Mouse (Mus musculus) lung, embryonic 16.5 days (tissue): Measurements from ENCODE around the gene Afm. TPM values are rescaled to one million over a fixed set of nuclear protein-coding genes. Genes with fewer than 3 reads are reported as not detected.

Experiments
- ATAC-seq: fragments of 200-750 bp; cut with Nextera tagmentation; 2 replicates; pipeline ENCODE4 v1.8.0; 2017; ENCODE audit warnings: low read depth, mild to moderate bottlenecking, moderate library complexity
- H3K27ac ChIP-seq: fragments of 300-500 bp; sonication (generic); 2 replicates; pipeline ENCODE4 v1.5.1; 2014; ENCODE audit warnings: mild to moderate bottlenecking, control low read depth, low read length
- H3K27me3 ChIP-seq: fragments of 300-500 bp; sonication (generic); 2 replicates; pipeline ENCODE4 v1.6.1; 2014; ENCODE audit warnings: low read depth, low read length, mixed read lengths; ENCODE audit not compliant: control insufficient read depth, insufficient read depth
- H3K36me3 ChIP-seq: fragments of 300-500 bp; sonication (generic); 2 replicates; pipeline ENCODE4 v1.6.1; 2014; ENCODE audit warnings: low read length; ENCODE audit not compliant: control insufficient read depth, insufficient read depth
- H3K4me1 ChIP-seq: fragments of 300-500 bp; sonication (generic); replicated peaks from 2 replicates; pipeline ENCODE4 v1.6.1; 2014; ENCODE audit warnings: low read length, mixed read lengths; ENCODE audit not compliant: control insufficient read depth, insufficient read depth
- H3K4me2 ChIP-seq: fragments of 300-500 bp; sonication (generic); 2 replicates; pipeline ENCODE4 v1.6.1; 2014; ENCODE audit warnings: low read depth, low read length, control low read depth
- H3K4me3 ChIP-seq: fragments of 300-500 bp; sonication (generic); 2 replicates; pipeline ENCODE4 v1.5.1; 2014; ENCODE audit warnings: mild to moderate bottlenecking, low read length, control low read depth
- H3K9ac ChIP-seq: fragments of 300-500 bp; sonication (generic); 2 replicates; pipeline ENCODE4 v1.6.1; 2014; ENCODE audit warnings: low read length, control low read depth
- H3K9me3 ChIP-seq: fragments of 300-500 bp; sonication (generic); 2 replicates; pipeline ENCODE4 v1.6.1; 2016; ENCODE audit warnings: low read length; ENCODE audit not compliant: control insufficient read depth
- WGBS: fragments of 180-500 bp; shearing (Covaris S2); extraction: QIAGEN DNeasy Blood & Tissue Kit; methylation state at CpG from one replicate; pipeline ENCODE4 v1.1.7; 2014; 5-methylcytosine and 5-hydroxymethylcytosine counted together
- polyA plus RNA-seq: library from polyadenylated mRNA; unstranded; fragments of >200 nt; fragmentation: Nextera tagmentation; extraction: Ambion mirVana; gene quantifications from 2 replicates; pipeline ENCODE4 v1.2.1, GENCODE M21; 2015

Gene Afm
- polyA plus RNA-seq, 1 experiment from 2014 or later: not detected

DNA sequence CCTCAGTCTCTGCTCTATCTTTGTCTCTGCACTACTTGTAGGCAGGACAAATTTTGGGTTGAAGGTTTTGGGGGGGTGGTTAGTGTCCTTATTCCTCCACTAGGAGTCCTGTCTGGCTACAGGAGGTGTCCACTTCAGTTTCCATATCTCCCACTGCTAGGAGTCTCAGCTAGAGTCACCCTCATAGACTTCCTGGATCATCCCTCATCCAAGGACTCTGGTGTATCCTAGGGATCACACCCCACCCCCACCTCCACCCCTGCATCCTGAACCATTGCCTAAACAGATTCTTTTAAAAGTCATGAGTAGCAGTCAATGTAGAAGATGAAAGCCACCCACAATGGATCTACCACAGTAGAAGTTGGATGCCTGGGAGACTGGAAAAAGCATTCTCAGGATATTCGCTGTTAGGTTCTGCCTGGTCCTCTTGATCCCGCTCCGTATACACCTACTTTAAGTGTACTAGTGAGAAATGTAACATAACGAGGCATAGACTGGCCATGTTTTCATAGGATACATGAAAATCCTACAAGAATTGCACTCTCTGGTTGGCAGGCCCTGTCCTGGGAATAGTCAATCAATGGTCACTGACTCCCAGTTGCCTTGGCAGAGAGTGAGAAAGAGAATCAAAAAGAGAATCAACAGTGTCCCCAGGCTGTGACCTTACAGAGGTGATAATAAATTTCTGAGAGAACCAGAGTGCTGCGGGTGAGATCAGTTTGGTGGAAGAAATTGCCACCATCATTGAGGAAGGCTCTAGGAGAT lies 8.7 kb upstream of the Afm start:
- no peak overlapping the region for H3K4me3 ChIP-seq
- no peaks in the 10 kb centered on the region for H3K9me3 ChIP-seq
- no peak overlapping the region for H3K4me2 ChIP-seq
- no peak overlapping the region for H3K9ac ChIP-seq
- no peaks in the 10 kb centered on the region for H3K36me3 ChIP-seq
- H3K4me1 ChIP-seq: no peaks in the 10 kb centered on the region
- no peak for ATAC-seq
- 84% methylated on average over 5 of the region's 5 CpGs for WGBS
- H3K27ac ChIP-seq: no peak overlapping the region
- no peaks in the 10 kb centered on the region for H3K27me3 ChIP-seq

DNA sequence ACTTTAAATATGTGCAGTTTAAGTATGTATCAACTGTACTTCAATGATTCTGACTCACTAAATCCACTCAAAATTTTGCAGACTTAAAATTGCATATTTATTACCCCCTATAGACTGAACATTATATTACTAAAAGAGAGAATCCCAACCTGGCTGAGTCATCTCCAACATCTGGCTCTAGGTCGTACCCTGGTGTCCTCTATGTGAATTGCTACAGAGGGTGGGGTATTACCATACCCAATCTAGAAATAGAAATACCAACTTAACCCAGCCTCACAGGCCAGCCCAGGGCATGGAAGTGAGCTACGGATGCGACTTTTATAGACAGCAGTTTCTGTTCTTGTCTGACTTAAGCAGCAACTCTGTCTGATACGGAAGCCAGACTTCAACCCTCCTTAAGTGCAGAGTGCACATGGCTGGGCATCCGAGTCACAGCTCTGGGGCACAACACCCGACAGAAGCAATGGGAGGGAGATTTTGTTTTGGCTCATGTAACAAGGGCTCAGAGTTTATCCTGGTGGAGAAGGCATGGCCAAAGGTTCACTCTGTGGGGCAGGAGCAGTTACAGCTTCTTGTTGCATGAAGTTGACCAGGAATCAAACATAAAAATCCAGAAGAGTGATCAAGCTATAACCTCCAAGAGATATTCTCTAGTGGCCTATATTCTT lies 6.3 kb upstream of the Afm start:
- no peaks in the 10 kb centered on the region for H3K36me3 ChIP-seq
- no peak overlapping the region for H3K27ac ChIP-seq
- ATAC-seq: no peak
- no peaks in the 10 kb centered on the region for H3K27me3 ChIP-seq
- WGBS: 75% methylated on average over 6 of the region's 6 CpGs
- H3K9me3 ChIP-seq: no peaks in the 10 kb centered on the region
- H3K4me2 ChIP-seq: no peak overlapping the region
- no peaks in the 10 kb centered on the region for H3K4me1 ChIP-seq
- H3K4me3 ChIP-seq: no peak overlapping the region
- H3K9ac ChIP-seq: no peak overlapping the region

DNA sequence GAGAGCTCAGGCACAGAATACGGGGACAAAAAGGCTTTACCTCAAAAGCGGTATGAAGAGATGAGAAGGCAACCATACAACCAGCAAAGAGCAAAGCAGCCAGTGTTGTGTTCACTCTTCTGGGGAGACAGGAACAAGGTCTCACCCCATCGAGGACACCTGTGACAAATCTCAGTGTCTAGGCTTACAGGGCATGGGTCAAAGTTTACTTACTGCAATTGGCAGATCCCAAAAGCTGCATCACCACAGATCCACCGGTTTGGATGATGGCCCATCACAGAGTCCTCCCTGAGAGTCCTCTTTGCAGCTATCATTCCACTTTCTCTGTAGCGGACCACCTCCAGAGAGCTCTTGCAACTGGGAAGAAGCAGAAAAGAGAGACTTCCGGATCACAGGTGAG lies 3.2 kb upstream of the Afm start:
- WGBS: 77% methylated on average over 6 of the region's 6 CpGs
- Histone ChIP-seq H3K9me3 (no peaks in the 10 kb centered on the region), H3K4me1 (no peaks in the 10 kb centered on the region), H3K27ac (no peak overlapping the region), H3K36me3 (no peaks in the 10 kb centered on the region), H3K4me3 (no peak overlapping the region), H3K4me2 (no peak overlapping the region), H3K27me3 (no peaks in the 10 kb centered on the region), H3K9ac (no peak overlapping the region)
- ATAC-seq: no peak

DNA sequence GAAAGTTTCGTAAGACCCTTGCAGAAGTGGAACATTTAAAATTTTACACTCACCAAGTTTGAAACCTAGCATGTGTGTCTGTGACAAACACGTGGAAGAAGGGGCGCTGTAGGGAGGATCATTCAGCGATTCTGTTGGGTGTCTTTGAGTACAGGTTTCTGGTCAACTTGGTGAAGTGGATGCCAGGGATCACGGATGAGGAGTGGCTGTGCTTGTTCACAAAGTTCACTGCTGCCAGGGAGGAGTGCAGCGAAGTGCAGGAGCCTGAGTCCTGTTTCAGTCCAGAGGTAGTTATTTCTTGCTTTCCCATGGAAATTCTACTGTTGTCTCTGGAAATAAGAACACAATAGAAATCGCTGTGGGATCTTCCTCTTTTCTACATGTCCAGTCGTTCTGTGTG lies 32.5 kb downstream of the Afm start:
- no peak for ATAC-seq
- no peak overlapping the region for H3K4me2 ChIP-seq
- H3K4me3 ChIP-seq: no peak overlapping the region
- no peak overlapping the region for H3K27ac ChIP-seq
- no peaks in the 10 kb centered on the region for H3K9me3 ChIP-seq
- H3K9ac ChIP-seq: no peak overlapping the region
- 71% methylated on average over 8 of the region's 8 CpGs for WGBS
- no peaks in the 10 kb centered on the region for H3K4me1 ChIP-seq
- H3K36me3 ChIP-seq: no peaks in the 10 kb centered on the region
- no peaks in the 10 kb centered on the region for H3K27me3 ChIP-seq

DNA sequence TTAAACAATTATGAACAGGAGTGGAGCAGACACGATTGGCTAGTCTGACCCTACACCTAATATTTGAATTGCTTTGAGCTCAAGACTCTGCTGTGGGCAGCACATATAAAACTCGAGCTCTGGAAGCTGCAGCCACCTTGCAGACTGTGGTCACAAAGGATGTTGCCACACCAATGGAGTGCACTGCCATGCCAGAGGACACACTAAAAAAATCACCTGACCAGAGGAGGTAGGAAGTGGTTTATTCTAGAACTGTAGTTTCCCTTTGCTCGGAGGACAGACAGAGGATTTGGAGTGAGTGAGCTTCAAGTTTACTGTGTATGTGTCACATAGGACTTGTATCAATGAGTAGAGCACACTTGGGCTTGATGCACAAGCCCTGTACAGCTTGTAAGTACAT lies 37.3 kb downstream of the Afm start:
- Histone ChIP-seq H3K36me3 (no peaks in the 10 kb centered on the region), H3K27me3 (no peaks in the 10 kb centered on the region), H3K9ac (no peak overlapping the region), H3K4me1 (no peaks in the 10 kb centered on the region), H3K4me2 (no peak overlapping the region), H3K9me3 (no peaks in the 10 kb centered on the region), H3K4me3 (no peak overlapping the region), H3K27ac (no peak overlapping the region)
- no peak for ATAC-seq
- 52% methylated on average over 3 of the region's 3 CpGs for WGBS

DNA sequence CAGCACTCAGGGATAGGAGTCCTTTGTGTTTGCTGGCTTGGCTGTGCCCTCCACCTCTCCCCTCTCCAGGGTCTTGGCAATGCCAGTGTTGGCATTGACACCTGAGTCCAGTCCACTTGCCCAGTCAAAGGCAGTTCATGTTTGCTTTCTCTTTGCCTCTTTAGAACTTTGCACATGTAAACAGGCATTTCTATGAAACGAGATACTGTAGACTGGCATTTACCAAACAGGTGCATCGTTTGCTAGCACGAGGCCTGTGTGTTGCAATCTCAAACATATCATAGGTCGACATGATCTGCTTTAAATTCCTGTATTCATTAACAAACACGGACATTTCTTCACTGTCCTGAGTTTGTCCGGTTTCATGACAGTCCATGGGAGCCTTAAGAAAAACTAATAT lies 42.0 kb downstream of the Afm start, which contains the start of gene 5830473C10Rik:
TSS of gene 5830473C10Rik (plus strand) at position 365 of the 400 bp plus-strand sequence.
- no peak within 1 kb of the TSS for H3K27ac ChIP-seq
- WGBS: 79% methylated on average over 6 of the region's 6 CpGs
- H3K4me2 ChIP-seq: no peak within 1 kb of the TSS
- H3K36me3 ChIP-seq: no peaks in the 10 kb centered on the region
- no peak for ATAC-seq
- H3K4me1 ChIP-seq: no peaks in the 10 kb centered on the region
- no peaks in the 10 kb centered on the region for H3K27me3 ChIP-seq
- H3K4me3 ChIP-seq: no peak within 1 kb of the TSS
- no peaks in the 10 kb centered on the region for H3K9me3 ChIP-seq
- no peak within 1 kb of the TSS for H3K9ac ChIP-seq

DNA sequence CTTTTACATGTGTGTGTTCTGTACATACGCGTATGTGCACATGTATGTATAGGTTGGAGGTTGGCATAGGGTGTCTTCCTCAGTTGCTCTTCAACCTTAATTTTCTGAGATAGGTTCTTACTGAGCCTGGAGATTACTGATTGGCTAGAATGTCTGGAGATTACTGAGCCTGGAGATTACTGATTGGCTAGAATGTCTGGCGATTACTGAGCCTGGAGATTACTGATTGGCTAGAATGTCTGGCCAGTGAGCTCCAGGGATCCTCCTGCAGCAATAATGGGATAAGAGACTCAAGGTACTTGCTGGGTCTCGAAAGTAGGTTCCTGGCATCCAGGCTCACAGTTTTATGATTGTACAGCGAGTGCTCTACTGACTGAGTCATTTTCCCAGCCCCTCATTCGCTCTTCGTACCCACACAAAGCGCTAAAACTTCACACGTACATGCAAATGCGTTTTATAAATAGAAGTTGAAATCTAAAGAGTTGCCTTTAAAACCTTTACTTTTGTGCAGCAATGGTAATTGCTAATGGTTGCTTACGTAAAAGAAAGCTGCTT lies 43.1 kb downstream of the Afm start:
- H3K27ac ChIP-seq: no peak overlapping the region
- H3K27me3 ChIP-seq: no peaks in the 10 kb centered on the region
- WGBS: 94% methylated on average over 11 of the region's 11 CpGs
- no peaks in the 10 kb centered on the region for H3K9me3 ChIP-seq
- H3K4me3 ChIP-seq: no peak overlapping the region
- H3K9ac ChIP-seq: no peak overlapping the region
- no peak overlapping the region for H3K4me2 ChIP-seq
- ATAC-seq: no peak
- H3K36me3 ChIP-seq: no peaks in the 10 kb centered on the region
- H3K4me1 ChIP-seq: no peaks in the 10 kb centered on the region

DNA sequence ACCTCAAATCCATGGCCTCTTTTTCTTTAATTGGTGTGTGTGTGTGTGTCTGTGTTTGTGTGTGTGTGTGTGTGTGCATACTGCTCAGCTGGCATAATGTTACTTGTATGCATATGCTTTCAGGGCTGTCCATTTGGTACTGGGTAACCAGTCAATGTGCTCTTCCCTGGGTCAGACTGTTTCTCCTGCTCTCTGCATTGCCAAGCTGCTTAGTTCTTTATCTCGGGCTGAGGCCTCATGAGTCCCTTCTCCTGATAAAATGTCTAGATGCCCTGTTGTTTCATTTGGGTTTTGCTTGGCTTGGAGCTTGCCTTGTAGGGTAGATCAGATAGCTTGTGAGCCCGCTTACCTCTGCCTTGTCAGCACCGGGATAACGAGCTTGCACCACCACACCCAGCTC lies 44.1 kb downstream of the Afm start:
- no peak overlapping the region for H3K9ac ChIP-seq
- no peaks in the 10 kb centered on the region for H3K9me3 ChIP-seq
- no peak overlapping the region for H3K27ac ChIP-seq
- no peaks in the 10 kb centered on the region for H3K27me3 ChIP-seq
- 0 out of 2 replicates have a peak, but pooled peaks cover 1% of the 10 kb centered on the region for H3K4me1 ChIP-seq
- WGBS: 71% methylated on average over 4 of the region's 4 CpGs
- no peak overlapping the region for H3K4me3 ChIP-seq
- no peak for ATAC-seq
- H3K4me2 ChIP-seq: no peak overlapping the region
- no peaks in the 10 kb centered on the region for H3K36me3 ChIP-seq

DNA sequence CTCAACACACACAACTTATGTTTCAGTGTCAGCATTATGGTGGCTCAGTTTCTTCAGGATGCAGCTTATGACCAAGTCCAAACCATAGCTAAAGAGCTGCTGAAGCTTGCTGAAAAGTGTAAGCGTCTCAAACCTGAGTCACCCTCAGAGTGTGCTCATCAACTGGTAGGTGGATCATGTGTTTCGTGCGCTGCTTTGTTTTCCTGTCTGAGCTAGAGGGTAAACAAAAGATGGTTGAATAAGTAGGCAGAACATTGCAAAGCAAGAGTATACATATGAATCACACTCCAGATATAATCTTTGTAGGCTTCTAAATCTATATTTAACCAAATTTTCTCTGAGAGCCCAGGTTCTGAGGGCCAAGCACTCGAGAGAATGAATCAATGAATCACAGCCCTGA lies 45.4 kb downstream of the Afm start:
- WGBS: 87% methylated on average over 4 of the region's 4 CpGs
- no peaks in the 10 kb centered on the region for H3K9me3 ChIP-seq
- no peaks in the 10 kb centered on the region for H3K36me3 ChIP-seq
- H3K9ac ChIP-seq: no peak overlapping the region
- H3K4me1 ChIP-seq: peaks cover 12% of the 10 kb centered on the region
- no peak overlapping the region for H3K4me2 ChIP-seq
- no peaks in the 10 kb centered on the region for H3K27me3 ChIP-seq
- ATAC-seq: no peak
- H3K27ac ChIP-seq: no peak overlapping the region
- no peak overlapping the region for H3K4me3 ChIP-seq
